Mouse (Mus musculus) lung, postnatal 36 days (tissue): Measurements from ENCODE around the gene Tmc4.

Source experiments
- DNase-seq: peaks from one replicate; pipeline ENCODE4 v3.0.0; 2022; ENCODE audit warnings: mixed read lengths

Tmc4 gene

GRCm38 (mm10) chr7:3630478-3630815, 46.9 kb downstream of the Tmc4 start:
- DNase-seq: no peak

- DNase-seq: peak; percentile 97
These were observed 47.5 kb downstream of the Tmc4 start, which contains the start of the genes Tfpt and Prpf31 for GRCm38 (mm10) chr7:3629543-3630477. Gene Tfpt, minus strand, starts transcription at chr7:3629929. Gene Prpf31, plus strand, starts transcription at chr7:3629985.

GRCm38 (mm10) chr7:3629030-3629429, 48.3 kb downstream of the Tmc4 start:
- no peak for DNase-seq

- peak; percentile 93 for DNase-seq
These were observed 59.9 kb downstream of the Tmc4 start, which contains the start of gene Ndufa3 for GRCm38 (mm10) chr7:3617242-3617995. Gene Ndufa3, plus strand, starts transcription at chr7:3617373.

GRCm38 (mm10) chr7:3616389-3617241, 60.7 kb downstream of the Tmc4 start:
- DNase-seq: no peak

GRCm38 (mm10) chr7:3616057-3616388, 61.3 kb downstream of the Tmc4 start, which contains the start of gene Oscar:
Gene Oscar, minus strand, starts transcription at chr7:3616157.
- no peak for DNase-seq
